Mouse (Mus musculus) megakaryocyte, embryonic 14.5 days (primary cell): ENCODE measurements around the gene Hipk2.

ENCODE experiments used
- FLI1 ChIP-seq: IDR thresholded peaks from 2 replicates; pipeline ENCODE4 v1.6.1; 2012; ENCODE audit warnings: low read length, inconsistent platforms, mixed read lengths
- GATA1 ChIP-seq: IDR thresholded peaks from 3 replicates; pipeline ENCODE4 v1.6.1; 2012; ENCODE audit warnings: mixed read lengths, low read length, inconsistent platforms, borderline replicate concordance

DNA sequence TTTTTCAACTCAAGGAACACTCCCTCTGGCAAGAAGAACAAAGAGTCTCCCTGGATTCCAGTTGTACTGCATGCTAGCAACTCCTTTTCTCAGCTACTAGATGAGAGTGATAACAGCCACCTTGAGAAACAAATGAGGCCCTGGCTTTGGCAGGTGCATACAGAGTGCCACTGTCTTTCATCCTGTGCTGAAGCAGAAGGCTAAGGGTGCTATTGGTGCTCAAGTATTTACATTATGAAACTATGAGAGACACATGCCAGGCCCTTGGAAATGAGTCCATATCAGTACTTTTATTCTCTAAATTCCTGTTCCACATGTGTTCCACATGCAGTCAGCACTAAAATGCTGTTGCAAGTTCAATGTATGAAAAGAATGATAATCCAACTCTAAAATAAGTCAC, 79.0 kb downstream of the Hipk2 start:
- no peak for TF ChIP-seq FLI1
- no peak for TF ChIP-seq GATA1
